Mouse (Mus musculus) intestine, postnatal 0 days (tissue): ENCODE results near the gene Noxo1. TPM values are rescaled to one million over a fixed set of nuclear protein-coding genes. Genes with fewer than 3 reads are reported as not detected.
A peak's percentile ranks its signal among the peaks of the same experiment; 100 is the strongest.

Experiments
- ATAC-seq: fragments of 200-750 bp; cut with Nextera tagmentation; 2 replicates; pipeline ENCODE4 v1.8.0; 2017; ENCODE audit warnings: mild to moderate bottlenecking, moderate TSS enrichment, moderate library complexity
- H3K27ac ChIP-seq: fragments of 300-500 bp; sonication (generic); 2 replicates; pipeline ENCODE4 v1.5.1; 2014; ENCODE audit warnings: mild to moderate bottlenecking, low read depth, low read length, moderate library complexity
- H3K27me3 ChIP-seq: fragments of 300-500 bp; sonication (generic); replicated peaks from 2 replicates; pipeline ENCODE4 v1.6.1; 2014; ENCODE audit warnings: low read length, mixed read lengths; ENCODE audit not compliant: control insufficient read depth, insufficient read depth
- H3K36me3 ChIP-seq: fragments of 300-500 bp; sonication (generic); 2 replicates; pipeline ENCODE4 v1.6.1; 2014; ENCODE audit warnings: mild to moderate bottlenecking, moderate library complexity; ENCODE audit not compliant: control insufficient read depth, insufficient read depth
- H3K4me1 ChIP-seq: fragments of 300-500 bp; sonication (generic); replicated peaks from 2 replicates; pipeline ENCODE4 v1.6.1; 2014; ENCODE audit warnings: antibody characterized with exemption, low read length, mixed read lengths; ENCODE audit not compliant: control insufficient read depth, insufficient read depth
- H3K4me2 ChIP-seq: fragments of 300-500 bp; sonication (generic); replicated peaks from 2 replicates; pipeline ENCODE4 v1.6.1; 2014; ENCODE audit warnings: low read depth, mild to moderate bottlenecking, moderate library complexity
- H3K4me3 ChIP-seq: fragments of 300-500 bp; sonication (generic); 2 replicates; pipeline ENCODE4 v1.5.1; 2014; ENCODE audit warnings: low read depth, low read length
- H3K9ac ChIP-seq: fragments of 300-500 bp; sonication (generic); 2 replicates; pipeline ENCODE4 v1.6.1; 2014; ENCODE audit warnings: mild to moderate bottlenecking, low read depth, low read length
- H3K9me3 ChIP-seq: fragments of 300-500 bp; sonication (generic); 2 replicates; pipeline ENCODE4 v1.6.1; 2016; ENCODE audit warnings: mixed run types; ENCODE audit not compliant: control insufficient read depth
- CTCF ChIP-seq: sonication (generic); IDR thresholded peaks from 2 replicates; pipeline ENCODE4 v1.5.1; 2016; ENCODE audit warnings: low read depth, mild to moderate bottlenecking, control low read depth, antibody characterized with exemption, moderate library complexity
- WGBS: fragments of 180-500 bp; shearing (Covaris S2); extraction: QIAGEN DNeasy Blood & Tissue Kit; methylation state at CpG from one replicate; pipeline ENCODE4 v1.1.7; 2014; 5-methylcytosine and 5-hydroxymethylcytosine counted together
- polyA plus RNA-seq: library from polyadenylated mRNA; unstranded; fragments of >200 nt; fragmentation: Nextera tagmentation; extraction: Ambion mirVana; gene quantifications from 2 replicates; pipeline ENCODE4 v1.2.1, GENCODE M21; 2015

The Noxo1 gene
- polyA plus RNA-seq, 1 experiment from 2014 or later: 38.0 TPM

DNA sequence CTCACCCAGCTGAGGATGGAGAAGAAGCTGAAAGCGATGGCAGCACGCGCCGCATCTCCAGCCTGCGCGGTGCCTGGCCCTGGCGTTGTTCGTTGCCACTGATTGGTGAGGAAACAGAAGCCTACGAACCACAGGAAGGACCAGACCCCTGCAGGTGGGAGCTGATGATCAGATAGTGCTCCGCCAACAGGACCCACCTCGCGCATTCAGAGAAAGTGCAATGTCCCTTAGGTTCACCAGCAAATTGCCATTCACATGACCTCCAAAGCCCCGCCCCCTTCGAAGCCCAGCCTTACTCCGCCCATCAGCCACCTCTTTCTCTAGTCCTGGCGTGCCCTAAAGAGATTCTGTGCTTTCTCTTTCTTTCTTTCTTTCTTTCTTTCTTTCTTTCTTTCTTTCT is 9.5 kb upstream of the Noxo1 start:
- peaks cover 36% of the 10 kb centered on the region for H3K27me3 ChIP-seq
- H3K36me3 ChIP-seq: peaks cover 7% of the 10 kb centered on the region
- H3K4me1 ChIP-seq: peaks cover 6% of the 10 kb centered on the region; the same call in 1 of the 2 replicates
- H3K27ac ChIP-seq: no peak overlapping the region
- no peak for TF ChIP-seq CTCF
- no peaks in the 10 kb centered on the region for H3K9me3 ChIP-seq
- ATAC-seq: 0 out of 2 replicates have a peak, but pooled peaks have one; percentile 61
- 37% methylated on average over 16 of the region's 16 CpGs for WGBS
- 0 out of 2 replicates have a peak overlapping the region, but pooled peaks have one; percentile 2 for H3K4me3 ChIP-seq
- peak overlapping the region; percentile 45 for H3K4me2 ChIP-seq
- no peak overlapping the region; the same call in 1 of the 2 replicates for H3K9ac ChIP-seq

DNA sequence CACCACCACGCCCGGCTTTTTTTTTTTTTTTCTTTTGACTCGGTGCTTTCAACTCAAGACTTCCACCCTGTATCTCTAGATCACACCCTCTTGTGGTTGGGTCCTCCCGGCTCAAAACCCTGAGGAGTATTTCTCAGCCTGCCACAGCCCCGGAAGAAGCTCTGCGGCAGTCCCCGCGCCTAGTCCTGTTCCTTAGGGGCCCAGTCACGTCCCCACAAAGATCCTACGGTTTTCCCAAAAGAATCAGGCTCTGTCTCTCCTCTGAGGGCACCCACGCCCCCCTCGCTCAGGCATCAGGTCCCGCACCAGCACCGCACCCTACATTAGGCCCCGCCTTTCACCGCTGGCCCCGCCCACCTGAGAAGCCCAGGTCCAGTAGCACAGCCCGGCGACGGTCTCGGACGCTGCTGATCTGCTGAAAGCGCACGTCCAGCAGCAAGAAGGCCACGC is 8.9 kb upstream of the Noxo1 start:
- no peaks in the 10 kb centered on the region for H3K9me3 ChIP-seq
- peak overlapping the region; percentile 38 for H3K4me3 ChIP-seq
- H3K4me2 ChIP-seq: peak overlapping the region; percentile 61
- TF ChIP-seq CTCF: peak; percentile 11; the same call in 1 of the 2 replicates
- peak; percentile 46 for ATAC-seq
- under 1% methylated on average over 25 of the region's 25 CpGs for WGBS
- H3K9ac ChIP-seq: peak overlapping the region; percentile 26; the same call in 1 of the 2 replicates
- peaks cover 36% of the 10 kb centered on the region for H3K27me3 ChIP-seq
- no peak overlapping the region for H3K27ac ChIP-seq
- peaks cover under 1% of the 10 kb centered on the region; the same call in 1 of the 2 replicates for H3K36me3 ChIP-seq
- H3K4me1 ChIP-seq: peaks cover 6% of the 10 kb centered on the region; the same call in 1 of the 2 replicates

DNA sequence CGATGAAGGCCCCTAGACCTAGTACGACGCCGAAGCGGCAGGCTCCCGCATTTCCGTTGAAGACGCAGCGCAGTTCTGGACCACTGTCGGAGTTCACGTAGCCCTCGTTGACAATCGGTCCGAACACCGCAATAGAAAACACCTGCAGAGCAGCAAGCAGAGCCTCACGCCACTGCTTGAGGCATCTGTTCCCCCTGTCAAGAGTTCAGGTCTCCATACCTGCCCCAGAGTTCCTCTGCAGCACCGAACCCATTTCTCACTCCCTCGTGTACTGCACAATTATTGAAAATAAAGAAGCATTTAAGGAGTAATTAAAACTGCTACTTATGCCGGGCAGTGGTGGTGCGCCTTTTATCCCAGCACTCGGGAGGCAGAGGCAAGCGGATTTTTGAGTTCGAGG is 8.4 kb upstream of the Noxo1 start:
- ATAC-seq: no peak
- Histone ChIP-seq H3K4me1 (peaks cover 6% of the 10 kb centered on the region; the same call in 1 of the 2 replicates), H3K36me3 (peaks cover 4% of the 10 kb centered on the region; the same call in 1 of the 2 replicates), H3K4me2 (peak overlapping the region; percentile 61), H3K9ac (no peak overlapping the region), H3K4me3 (peak overlapping the region; percentile 38), H3K27me3 (peaks cover 36% of the 10 kb centered on the region), H3K27ac (no peak overlapping the region), H3K9me3 (no peaks in the 10 kb centered on the region)
- TF ChIP-seq CTCF: no peak
- 23% methylated on average over 23 of the region's 23 CpGs for WGBS

DNA sequence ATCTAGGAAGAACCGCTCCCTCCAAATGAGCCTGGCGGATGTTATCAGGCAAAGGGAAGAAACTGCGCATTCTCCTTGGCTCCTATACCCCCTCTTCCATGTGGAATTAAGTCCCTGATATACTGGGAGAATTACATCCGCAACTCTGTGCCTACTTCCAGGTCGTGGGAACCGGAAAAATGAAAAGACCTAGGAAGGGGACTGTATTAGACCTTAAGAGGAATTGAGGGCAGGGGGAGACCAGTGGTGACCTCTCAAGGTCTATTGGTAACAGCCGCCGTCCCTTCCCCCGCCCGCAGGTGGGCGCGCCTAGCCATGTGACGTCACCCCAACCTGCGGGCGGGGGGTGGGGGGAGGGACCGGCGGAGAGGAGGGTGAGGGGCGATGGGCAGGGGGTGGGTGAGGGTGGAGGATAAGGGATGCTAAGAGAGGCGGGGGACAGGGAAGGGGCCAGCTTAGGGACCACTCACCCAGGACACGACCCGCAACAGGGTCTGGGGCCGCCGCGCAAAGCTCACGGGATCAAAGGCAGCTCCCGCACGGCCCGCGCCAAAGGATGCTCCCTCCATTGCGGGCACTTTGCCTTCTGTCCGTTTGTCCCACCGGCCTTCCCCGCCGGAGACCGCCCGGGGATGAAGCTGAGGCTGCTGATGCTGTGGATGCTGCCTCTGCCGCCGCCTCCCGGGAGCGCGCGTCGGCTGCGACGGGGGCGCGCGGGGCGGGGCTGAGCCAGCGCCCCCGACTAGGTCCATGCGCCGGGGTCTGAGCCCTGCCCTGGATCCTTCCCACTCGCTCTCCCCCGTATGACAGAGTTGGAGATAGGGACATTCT is 6.6 kb upstream of the Noxo1 start, which contains the start of gene Syngr3:
Gene Syngr3 (minus strand): TSS at position 705 of the 831 bp plus-strand sequence.
- 2% methylated on average over 46 of the region's 55 CpGs for WGBS
- no peak within 1 kb of the TSS for H3K27ac ChIP-seq
- peak within 1 kb of the TSS; percentile 37 for H3K9ac ChIP-seq
- no peaks in the 10 kb centered on the region for H3K9me3 ChIP-seq
- peaks cover 36% of the 10 kb centered on the region for H3K27me3 ChIP-seq
- peaks cover 6% of the 10 kb centered on the region; the same call in 1 of the 2 replicates for H3K4me1 ChIP-seq
- peak within 1 kb of the TSS; percentile 65 for H3K4me2 ChIP-seq
- peak within 1 kb of the TSS; percentile 38 for H3K4me3 ChIP-seq
- TF ChIP-seq CTCF: 0 out of 2 replicates have a peak, but pooled peaks have one; percentile 12
- H3K36me3 ChIP-seq: peaks cover 10% of the 10 kb centered on the region; the same call in 1 of the 2 replicates
- ATAC-seq: no peak

DNA sequence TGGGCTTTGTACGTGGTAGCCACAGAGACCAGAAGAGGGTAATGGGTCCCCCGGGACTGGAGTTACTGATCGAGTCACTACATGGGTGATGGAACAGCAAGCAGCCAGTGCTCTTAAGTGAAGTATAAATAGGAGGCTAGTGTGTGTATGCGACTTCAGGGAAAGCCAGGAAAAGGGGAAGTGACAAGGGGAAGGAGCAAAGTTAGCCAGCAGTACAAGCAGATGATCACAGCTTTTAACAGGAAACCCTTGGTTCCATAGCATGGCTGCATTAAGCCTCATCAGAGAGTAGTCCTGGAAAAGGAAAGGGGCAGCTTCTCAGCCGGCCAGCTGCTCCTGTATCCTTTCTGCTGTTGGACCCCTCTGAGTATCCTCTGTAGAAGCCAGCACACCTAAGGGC is 3.6 kb upstream of the Noxo1 start:
- H3K4me3 ChIP-seq: no peak overlapping the region
- TF ChIP-seq CTCF: no peak
- peaks cover 6% of the 10 kb centered on the region; the same call in 1 of the 2 replicates for H3K4me1 ChIP-seq
- H3K27ac ChIP-seq: no peak overlapping the region
- H3K9ac ChIP-seq: no peak overlapping the region
- no peak for ATAC-seq
- 83% methylated on average over 5 of the region's 5 CpGs for WGBS
- no peak overlapping the region for H3K4me2 ChIP-seq
- H3K9me3 ChIP-seq: no peaks in the 10 kb centered on the region
- H3K27me3 ChIP-seq: peaks cover 33% of the 10 kb centered on the region
- peaks cover 10% of the 10 kb centered on the region; the same call in 1 of the 2 replicates for H3K36me3 ChIP-seq
